10 mouse cellular contexts compared by ENCODE assay signal in the genomic region with DNA sequence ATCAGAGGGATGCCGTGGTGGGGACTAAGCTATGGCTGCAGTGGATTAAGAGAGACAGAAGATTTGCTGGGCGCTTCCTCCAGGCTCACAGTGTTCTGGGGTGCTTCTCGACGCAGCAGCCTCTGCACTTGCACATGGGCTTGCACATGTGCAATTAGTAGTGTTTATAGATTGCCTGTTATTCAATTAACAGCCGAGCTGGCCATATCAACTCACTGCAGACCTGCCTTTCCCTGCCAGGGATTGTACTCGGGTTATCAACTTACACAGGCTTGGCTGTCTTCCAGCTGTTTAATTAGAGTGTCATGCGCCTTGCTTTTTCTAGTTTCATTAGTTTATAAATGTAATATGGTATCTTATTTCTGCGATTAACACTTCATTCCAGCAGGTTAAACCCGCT.
DNase-seq lines count a peak whose midpoint lies in the region; ATAC-seq and TF ChIP-seq lines count a peak whose summit lies in the region.
"Had no signal": no experiment of that assay in that cellular context is flagged by ENCODE, and none has a peak within 500 bp of the region (broad histone marks: within the 10 kb centered on the region; RNA-seq: fewer than 3 reads in every experiment).

No protein-coding gene starts in this region.

- TF ChIP-seq CTCF in hindbrain, postnatal 0 days (IDR thresholded peaks at IDR 0.05; ENCODE audit: low read depth): no peak

- 52% methylated on average over 9 of the region's 9 CpGs for WGBS in midbrain, embryonic 13.5 days
- WGBS in midbrain, embryonic 11.5 days: 72% methylated on average over 9 of the region's 9 CpGs
- 45% methylated on average over 9 of the region's 9 CpGs for WGBS in hindbrain, postnatal 0 days

- H3K27me3 ChIP-seq in midbrain, embryonic 13.5 days: no peaks in the 10 kb centered on the region
- no peaks in the 10 kb centered on the region for H3K27me3 ChIP-seq in midbrain, embryonic 11.5 days (ENCODE audit: control insufficient read depth, insufficient read depth, low read length)
- H3K27me3 ChIP-seq in hindbrain, postnatal 0 days (ENCODE audit: insufficient read depth, low read length): no peaks in the 10 kb centered on the region
- H3K27me3 ChIP-seq: limb, embryonic 12.5 days had no signal

- no peaks in the 10 kb centered on the region for H3K9me3 ChIP-seq in midbrain, embryonic 13.5 days
- H3K9me3 ChIP-seq in midbrain, embryonic 11.5 days (ENCODE audit: control insufficient read depth, low read length): no peaks in the 10 kb centered on the region
- H3K9me3 ChIP-seq in hindbrain, postnatal 0 days (ENCODE audit: low read length): no peaks in the 10 kb centered on the region
- H3K9me3 ChIP-seq: limb, embryonic 12.5 days had no signal

- H3K4me2 ChIP-seq in midbrain, embryonic 13.5 days (replicated peaks): no peak overlapping the region
- H3K4me2 ChIP-seq in midbrain, embryonic 11.5 days: no peak overlapping the region
- H3K4me2 ChIP-seq in hindbrain, postnatal 0 days (ENCODE audit: low read depth, low read length): no peak overlapping the region
- H3K4me2 ChIP-seq: limb, embryonic 12.5 days had no signal

- H3K4me1 ChIP-seq in midbrain, embryonic 13.5 days (replicated peaks): no peaks in the 10 kb centered on the region
- no peaks in the 10 kb centered on the region for H3K4me1 ChIP-seq in midbrain, embryonic 11.5 days (ENCODE audit: control insufficient read depth, insufficient read depth, low read length)
- H3K4me1 ChIP-seq in hindbrain, postnatal 0 days (ENCODE audit: insufficient read depth, low read length): no peaks in the 10 kb centered on the region

- peak; percentile 74 for ATAC-seq in midbrain, embryonic 13.5 days
- no peak for ATAC-seq in midbrain, embryonic 11.5 days (ENCODE audit: low FRiP score)
- ATAC-seq in hindbrain, postnatal 0 days: no peak

- H3K36me3 ChIP-seq in midbrain, embryonic 13.5 days: no peaks in the 10 kb centered on the region
- no peaks in the 10 kb centered on the region for H3K36me3 ChIP-seq in midbrain, embryonic 11.5 days (ENCODE audit: control insufficient read depth, insufficient read depth, low read length)
- no peaks in the 10 kb centered on the region for H3K36me3 ChIP-seq in hindbrain, postnatal 0 days (ENCODE audit: insufficient read depth, low read length)
- H3K36me3 ChIP-seq: limb, embryonic 12.5 days had no signal

- peak; percentile 10 to 19 for DNase-seq in cerebellum, postnatal 10 days
- DNase-seq in cerebellum, adult 8-10 months: no peak
- no peak for DNase-seq in midbrain, embryonic 11.5 days (ENCODE audit: low spot score, missing footprints)
- peak; percentile 54 for DNase-seq in hindbrain, postnatal 0 days (ENCODE audit: low spot score)
- peak; percentile 50 to 64 for DNase-seq in spleen, postnatal 4 days (ENCODE audit: low spot score in 2 of 2)
- no peak for DNase-seq in testis, postnatal 14 days (ENCODE audit: low spot score)
- no peak for DNase-seq in Muller cell, postnatal 12 days (ENCODE audit: inconsistent ontology term)
- DNase-seq: cerebellum, postnatal 36 days had no signal

- H3K27ac ChIP-seq in midbrain, embryonic 13.5 days: no peak overlapping the region
- no peak overlapping the region for H3K27ac ChIP-seq in midbrain, embryonic 11.5 days (ENCODE audit: low read depth, low read length)
- H3K27ac ChIP-seq in hindbrain, postnatal 0 days: no peak overlapping the region
- H3K27ac ChIP-seq: limb, embryonic 12.5 days had no signal

- no peak overlapping the region for H3K9ac ChIP-seq in midbrain, embryonic 13.5 days (replicated peaks)
- no peak overlapping the region for H3K9ac ChIP-seq in midbrain, embryonic 11.5 days (ENCODE audit: low read length)
- no peak overlapping the region for H3K9ac ChIP-seq in hindbrain, postnatal 0 days (replicated peaks; ENCODE audit: low read length)
- H3K9ac ChIP-seq: limb, embryonic 12.5 days had no signal

- no peak overlapping the region for H3K4me3 ChIP-seq in midbrain, embryonic 13.5 days (replicated peaks)
- no peak overlapping the region for H3K4me3 ChIP-seq in midbrain, embryonic 11.5 days (ENCODE audit: low read depth, low read length)
- H3K4me3 ChIP-seq in hindbrain, postnatal 0 days (ENCODE audit: low read length): no peak overlapping the region
- H3K4me3 ChIP-seq: limb, embryonic 12.5 days had no signal

Comparison
In these comparisons a context has a peak if more than half of its experiments do, and no peak if none do; other contexts are left out.
1. DNase-seq: peak in cerebellum, postnatal 10 days (2 of 2), hindbrain, postnatal 0 days (single experiment) and spleen, postnatal 4 days (2 of 2); none in cerebellum, adult 8-10 months (single experiment), midbrain, embryonic 11.5 days (single experiment), testis, postnatal 14 days (single experiment) and Muller cell, postnatal 12 days (single experiment).